Mouse (Mus musculus) heart, postnatal 10 days (tissue): ENCODE data around the gene 9430007A20Rik. TPM values are rescaled to one million over a fixed set of nuclear protein-coding genes. Genes with fewer than 3 reads are reported as not detected.
"Not testable (repeated sequence)": the region's sequence is repeated elsewhere in the genome, so short reads cannot be mapped to it uniquely, and the experiment has no call there.

Source experiments
- DNase-seq, 2 experiments: peaks; one replicate each; pipeline ENCODE4 v3.0.0; 2021
- intact Hi-C: fragments of 180-260 bp; cut with DNase I; formaldehyde crosslinking; loops from one replicate; pipeline ENCODE4 v1.15.1; 2025
- total RNA-seq, 2 experiments: library from RNA; stranded (reverse); gene quantifications; 2 replicates each; pipeline ENCODE4 v1.2.3; 2021

The 9430007A20Rik gene
- total RNA-seq: not detected

- intact Hi-C loops: no loop called here
- no peak for DNase-seq
Observed at GRCm38 (mm10) chr4:144519522-144519921, at the start of gene 9430007A20Rik. Gene 9430007A20Rik, plus strand, starts transcription at chr4:144519822.

GRCm38 (mm10) chr4:144493331-144493730 is 26.3 kb upstream of the 9430007A20Rik start:
- intact Hi-C loops: no loop called here
- DNase-seq: no peak

- no peak for DNase-seq
- intact Hi-C loops: no loop called here
Observed at GRCm38 (mm10) chr4:144506518-144506917, 13.1 kb upstream of the 9430007A20Rik start.

- DNase-seq: no peak
- intact Hi-C loops: no loop called here
Observed at GRCm38 (mm10) chr4:144544689-144545088, 25.1 kb downstream of the 9430007A20Rik start.

GRCm38 (mm10) chr4:144545339-144545738 is 25.7 kb downstream of the 9430007A20Rik start:
- DNase-seq, intact Hi-C loops: not testable (repeated sequence)

GRCm38 (mm10) chr4:144551156-144551555 is 31.5 kb downstream of the 9430007A20Rik start:
- DNase-seq: no peak
- intact Hi-C loops: no loop called here

- peak in 1 of 2 experiments; percentile 5 for DNase-seq
Observed at GRCm38 (mm10) chr4:144559792-144560191, 40.2 kb downstream of the 9430007A20Rik start.

GRCm38 (mm10) chr4:144561205-144561604 is 41.6 kb downstream of the 9430007A20Rik start:
- intact Hi-C loops: no loop called here
- DNase-seq: no peak

More at GRCm38 (mm10) chr4:144559792-144560191, 40.2 kb downstream of the 9430007A20Rik start:
- intact Hi-C loops: no loop called here

GRCm38 (mm10) chr4:144565034-144565433 is 45.4 kb downstream of the 9430007A20Rik start, which contains the start of gene Gm13124:
Gene Gm13124, minus strand, starts transcription at chr4:144565134.
- intact Hi-C loops: no loop called here
- no peak for DNase-seq

- intact Hi-C loops: no loop called here
- no peak for DNase-seq
Observed at GRCm38 (mm10) chr4:144567752-144568151, 48.1 kb downstream of the 9430007A20Rik start.

Other genes with a start within 250 kb of the 9430007A20Rik start
- gene Pramel5, start 239.3 kb upstream of the 9430007A20Rik start, total RNA-seq: not detected
- not detected for gene Gm13128, start 189.6 kb upstream of the 9430007A20Rik start, total RNA-seq
- gene Gm13119, start 161.9 kb upstream of the 9430007A20Rik start, total RNA-seq: not detected
- not detected for gene Pramef20, start 141.9 kb upstream of the 9430007A20Rik start, total RNA-seq
- gene Pramef12, start 111.4 kb upstream of the 9430007A20Rik start, total RNA-seq: not detected
- not detected for gene 1700012P22Rik, start 81.0 kb upstream of the 9430007A20Rik start, total RNA-seq
- gene Gm9944, start 66.5 kb upstream of the 9430007A20Rik start, total RNA-seq: not detected
- gene Aadacl3, start 56.1 kb upstream of the 9430007A20Rik start, total RNA-seq: not detected
- not detected for gene Gm13124, start 45.3 kb downstream of the 9430007A20Rik start, total RNA-seq
- gene Aadacl4, start 93.9 kb downstream of the 9430007A20Rik start, total RNA-seq: not detected
- not detected for gene Gm436, start 166.5 kb downstream of the 9430007A20Rik start, total RNA-seq
- not detected for gene Gm13178, start 201.6 kb downstream of the 9430007A20Rik start, total RNA-seq